Mouse (Mus musculus): ENCODE measurements around the gene Asb11.

DNA sequence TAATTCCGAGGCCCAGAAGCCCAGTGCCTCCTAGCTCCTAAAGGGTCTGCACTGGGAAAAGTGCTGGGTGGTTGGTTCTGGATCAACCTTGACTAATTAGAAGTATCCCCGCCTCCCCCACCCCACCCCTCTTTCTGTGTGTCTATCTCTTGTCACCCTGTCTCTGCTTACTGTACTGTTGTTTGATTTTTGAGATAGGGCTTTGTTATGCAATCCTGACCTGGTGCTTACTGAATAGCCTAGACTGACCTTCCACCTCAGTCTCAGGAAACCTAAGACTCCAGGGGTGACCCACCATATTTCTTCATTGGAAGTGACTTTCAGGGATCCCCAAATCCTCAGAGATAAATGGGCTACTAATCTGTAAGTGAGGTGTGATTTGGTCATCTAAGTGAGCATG, 65.5 kb downstream of the Asb11 start:
- no peak for TF ChIP-seq TAL1 (IDR thresholded peaks at IDR 0.05; ENCODE audit: low read length)
- TF ChIP-seq GATA1 (IDR thresholded peaks at IDR 0.05; ENCODE audit: low read length) = no peak

All from erythroblast, embryonic 14.5 days (primary cell).